Mouse (Mus musculus): Measurements from ENCODE around the gene Ezr. TPM values are rescaled to one million over a fixed set of nuclear protein-coding genes. Genes with fewer than 3 reads are reported as not detected.

Ezr gene
- polyA plus RNA-seq (2012; ENCODE audit: insufficient read depth, low replicate concordance), result 7.8 and 123 TPM in 2 replicates

DNA sequence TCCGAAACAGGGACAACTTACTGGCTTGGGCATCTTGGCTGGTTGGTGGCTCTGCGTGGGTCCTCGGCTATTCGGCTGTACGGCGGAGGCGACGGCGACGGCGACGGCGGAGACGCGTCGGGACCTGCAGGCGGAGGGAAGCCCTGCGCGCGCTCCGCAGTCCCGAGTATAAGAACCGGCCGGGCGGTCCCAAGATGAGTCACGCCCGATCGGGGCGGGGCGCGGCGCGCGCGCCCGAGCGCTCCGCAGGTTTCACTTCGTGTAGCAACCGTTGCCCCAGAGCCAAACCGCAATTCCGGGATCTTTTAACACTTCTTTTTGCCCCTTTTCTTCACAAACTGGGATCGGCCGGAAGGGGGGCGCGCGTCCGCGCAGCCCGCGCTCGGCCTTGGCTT is at the start of gene Ezr:
Gene Ezr (minus strand): TSS at position 174 of the 395 bp plus-strand sequence.
- H3K27me3 ChIP-seq (replicated peaks), result peaks cover 5% of the 10 kb centered on the region

DNA sequence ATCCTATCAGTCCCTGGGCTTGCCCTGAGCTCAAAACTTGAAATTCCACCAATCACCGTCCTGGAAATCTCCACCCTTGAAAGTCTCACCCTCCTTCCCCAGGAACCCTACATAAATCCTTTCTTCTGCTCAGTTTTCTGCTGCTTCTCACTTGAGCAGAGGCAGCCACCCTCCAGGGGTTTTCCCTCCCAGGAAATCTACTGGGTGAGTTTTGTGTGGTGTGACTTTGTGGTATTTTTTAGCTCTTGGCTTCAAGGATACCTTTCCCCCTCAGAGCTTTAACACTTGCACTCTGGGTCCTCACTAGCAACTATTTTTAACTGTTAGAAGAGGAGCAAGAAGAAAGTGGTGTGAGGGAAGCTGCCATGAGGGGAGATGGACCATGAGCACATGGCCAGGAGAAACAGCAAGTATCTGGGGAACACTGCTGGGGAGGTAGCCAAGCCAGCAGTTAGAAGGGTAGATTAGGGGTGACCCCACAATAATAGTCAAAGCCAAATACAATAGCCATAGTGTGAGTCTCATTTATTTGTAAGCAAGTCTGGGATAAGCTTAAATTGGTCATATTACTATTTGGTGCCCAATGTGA is 47.5 kb upstream of the Ezr start:
- Histone ChIP-seq H3K36me3 (replicated peaks; ENCODE audit: low read length) (no peaks in the 10 kb centered on the region), H3K9me3 (no peaks in the 10 kb centered on the region), H3K27me3 (replicated peaks) (no peaks in the 10 kb centered on the region), H3K4me3 (replicated peaks) (no peak overlapping the region), H3K4me1 (peaks cover 36% of the 10 kb centered on the region)
- TF ChIP-seq GATA1 (IDR thresholded peaks at IDR 0.05; ENCODE audit: borderline replicate concordance, low read length) (no peak), FLI1 (IDR thresholded peaks at IDR 0.05; ENCODE audit: low read length) (no peak)

More for the DNA sequence above, at the start of gene Ezr:
- Histone ChIP-seq H3K9me3 (no peaks in the 10 kb centered on the region), H3K4me3 (replicated peaks) (peak within 1 kb of the TSS; percentile 97), H3K36me3 (replicated peaks; ENCODE audit: low read length) (no peaks in the 10 kb centered on the region), H3K4me1 (peaks cover 52% of the 10 kb centered on the region)
- TF ChIP-seq GATA1 (IDR thresholded peaks at IDR 0.05; ENCODE audit: borderline replicate concordance, low read length), result no peak
- no peak for TF ChIP-seq FLI1 (IDR thresholded peaks at IDR 0.05; ENCODE audit: low read length)

DNA sequence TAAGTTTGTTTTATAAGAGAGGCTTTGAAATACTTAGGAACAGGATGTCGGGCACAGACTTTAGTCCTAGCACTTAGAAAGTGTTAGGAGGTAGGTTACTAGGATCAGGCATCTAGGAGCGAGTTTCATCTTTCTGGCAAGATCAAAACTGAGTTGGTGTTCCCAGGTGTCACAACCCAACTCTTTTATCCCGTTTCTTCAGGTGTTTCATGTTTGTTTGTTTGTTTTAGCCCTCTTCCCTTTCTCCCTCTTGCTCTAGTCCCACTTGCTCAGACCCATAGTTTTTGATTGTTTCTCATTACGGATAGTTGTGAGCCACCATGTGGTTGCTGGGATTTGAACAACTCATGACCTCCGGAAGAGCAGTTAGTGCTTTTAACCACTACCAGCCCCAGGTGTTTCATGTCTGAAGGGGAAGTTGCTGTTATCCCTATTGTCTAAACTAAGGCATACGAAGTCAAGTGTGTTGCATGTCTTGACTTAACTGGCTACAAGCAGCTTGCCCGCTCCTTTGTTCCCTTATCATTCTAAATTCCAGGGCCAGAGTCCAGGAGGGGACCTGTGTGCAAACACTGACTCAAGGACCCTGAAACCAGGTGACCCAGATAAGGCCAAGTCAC is 46.1 kb upstream of the Ezr start:
- no peaks in the 10 kb centered on the region for H3K27me3 ChIP-seq (replicated peaks)
- H3K4me1 ChIP-seq, result peaks cover 44% of the 10 kb centered on the region
- peak overlapping the region; percentile 92 for H3K4me3 ChIP-seq (replicated peaks)
- peaks cover under 1% of the 10 kb centered on the region for H3K36me3 ChIP-seq (replicated peaks; ENCODE audit: low read length)
- peaks cover 2% of the 10 kb centered on the region; the same call in 1 of the 2 replicates for H3K9me3 ChIP-seq
- TF ChIP-seq FLI1 (IDR thresholded peaks at IDR 0.05; ENCODE audit: low read length) (no peak), GATA1 (IDR thresholded peaks at IDR 0.05; ENCODE audit: borderline replicate concordance, low read length) (no peak)

DNA sequence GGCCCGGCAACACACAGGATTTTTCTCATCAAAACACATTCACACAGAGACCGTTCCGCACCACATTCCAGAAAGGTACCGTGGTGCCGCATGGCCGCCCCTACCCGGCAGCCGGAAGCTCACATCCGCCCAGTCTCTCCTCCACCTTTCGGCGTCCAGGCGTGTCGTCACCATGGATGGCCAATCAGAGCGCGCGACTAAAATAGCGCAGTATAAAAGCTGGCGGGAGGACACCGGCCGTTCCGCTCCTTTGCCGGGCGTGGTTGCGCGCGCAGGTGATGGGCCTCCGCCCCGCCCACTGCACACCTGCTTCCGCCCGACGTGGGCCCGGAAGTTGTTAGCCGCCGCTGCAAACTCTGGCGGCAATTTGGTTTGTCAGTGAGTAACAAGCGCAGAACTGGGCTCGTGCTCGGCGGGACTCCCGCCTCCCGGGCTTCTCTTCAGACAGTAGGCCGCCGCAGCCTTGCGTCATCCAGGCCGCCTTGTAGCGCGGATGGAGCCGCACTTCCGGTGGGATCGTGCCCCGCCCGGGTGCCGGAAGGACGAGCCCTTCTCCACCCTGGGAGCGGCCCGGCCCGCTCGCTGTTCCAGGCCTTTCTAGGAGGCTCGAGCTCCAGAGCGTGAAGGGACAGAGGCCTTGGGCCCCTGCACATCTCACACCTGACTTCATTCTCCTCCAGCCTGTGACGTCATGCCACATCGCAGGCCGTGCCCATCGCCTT is 45.3 kb upstream of the Ezr start:
- H3K36me3 ChIP-seq (replicated peaks; ENCODE audit: low read length), result peaks cover 2% of the 10 kb centered on the region
- H3K4me3 ChIP-seq (replicated peaks), result peak overlapping the region; percentile 92
- H3K9me3 ChIP-seq, result peaks cover 3% of the 10 kb centered on the region; the same call in 1 of the 2 replicates
- TF ChIP-seq GATA1 (IDR thresholded peaks at IDR 0.05; ENCODE audit: borderline replicate concordance, low read length) (no peak), FLI1 (IDR thresholded peaks at IDR 0.05; ENCODE audit: low read length) (no peak; the same call in 1 of the 2 replicates)
- H3K4me1 ChIP-seq, result peaks cover 44% of the 10 kb centered on the region
- H3K27me3 ChIP-seq (replicated peaks), result no peaks in the 10 kb centered on the region

DNA sequence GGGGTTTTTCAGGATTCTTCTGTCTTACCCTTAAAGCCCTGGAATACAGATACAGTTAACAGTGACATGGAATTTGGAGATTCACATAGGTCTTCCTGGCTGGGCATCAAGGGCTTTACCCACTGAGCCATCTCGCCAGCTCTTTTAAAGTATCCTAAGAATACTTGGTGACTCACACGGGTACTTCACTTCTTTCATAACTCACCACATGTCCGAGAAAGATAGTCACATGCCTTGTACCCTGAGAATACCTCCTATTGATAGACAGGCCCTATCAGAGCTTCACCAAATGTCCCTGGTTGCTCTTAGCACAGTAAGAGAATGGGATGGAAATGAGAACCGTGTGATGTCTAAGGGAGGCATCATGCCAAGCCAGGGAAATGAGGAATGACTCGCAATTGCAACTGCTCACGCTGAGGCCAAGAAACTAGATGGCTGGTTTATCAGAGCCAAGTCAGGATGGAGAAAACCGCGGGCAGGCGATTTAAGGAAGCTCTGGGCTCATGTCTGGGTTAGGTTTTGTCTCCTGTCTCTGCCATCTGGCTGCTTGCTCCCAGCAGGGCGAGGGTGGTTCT is 44.7 kb upstream of the Ezr start:
- Histone ChIP-seq H3K36me3 (replicated peaks; ENCODE audit: low read length) (peaks cover 5% of the 10 kb centered on the region), H3K9me3 (peaks cover 5% of the 10 kb centered on the region; the same call in 1 of the 2 replicates), H3K4me3 (replicated peaks) (peak overlapping the region; percentile 92), H3K4me1 (peaks cover 44% of the 10 kb centered on the region), H3K27me3 (replicated peaks) (no peaks in the 10 kb centered on the region)
- TF ChIP-seq FLI1 (IDR thresholded peaks at IDR 0.05; ENCODE audit: low read length), result no peak
- TF ChIP-seq GATA1 (IDR thresholded peaks at IDR 0.05; ENCODE audit: borderline replicate concordance, low read length), result no peak

DNA sequence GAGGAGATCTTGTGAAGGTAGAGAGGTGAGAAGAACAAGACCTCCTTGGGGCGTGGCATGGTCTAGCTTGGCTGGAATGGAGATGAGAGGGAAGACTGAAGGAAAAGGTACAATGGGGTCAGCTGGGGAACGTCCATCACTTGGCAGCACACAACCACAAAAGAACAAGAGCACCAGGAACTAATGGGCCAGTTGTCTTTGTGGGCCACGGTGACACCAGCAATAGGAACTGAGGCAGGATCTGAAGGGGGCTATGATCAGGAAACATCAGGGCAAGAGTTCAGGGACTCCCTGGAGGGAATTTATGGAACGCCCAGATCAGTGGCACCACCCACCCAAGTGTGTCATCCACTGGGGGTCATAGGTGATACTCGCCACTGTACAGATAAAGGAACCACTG is 34.2 kb upstream of the Ezr start:
- TF ChIP-seq FLI1 (IDR thresholded peaks at IDR 0.05; ENCODE audit: low read length) (no peak), GATA1 (IDR thresholded peaks at IDR 0.05; ENCODE audit: borderline replicate concordance, low read length) (no peak)
- Histone ChIP-seq H3K4me1 (peaks cover 48% of the 10 kb centered on the region), H3K9me3 (peaks cover 1% of the 10 kb centered on the region; the same call in 1 of the 2 replicates), H3K27me3 (replicated peaks) (peaks cover 4% of the 10 kb centered on the region), H3K36me3 (replicated peaks; ENCODE audit: low read length) (no peaks in the 10 kb centered on the region), H3K4me3 (replicated peaks) (no peak overlapping the region)

DNA sequence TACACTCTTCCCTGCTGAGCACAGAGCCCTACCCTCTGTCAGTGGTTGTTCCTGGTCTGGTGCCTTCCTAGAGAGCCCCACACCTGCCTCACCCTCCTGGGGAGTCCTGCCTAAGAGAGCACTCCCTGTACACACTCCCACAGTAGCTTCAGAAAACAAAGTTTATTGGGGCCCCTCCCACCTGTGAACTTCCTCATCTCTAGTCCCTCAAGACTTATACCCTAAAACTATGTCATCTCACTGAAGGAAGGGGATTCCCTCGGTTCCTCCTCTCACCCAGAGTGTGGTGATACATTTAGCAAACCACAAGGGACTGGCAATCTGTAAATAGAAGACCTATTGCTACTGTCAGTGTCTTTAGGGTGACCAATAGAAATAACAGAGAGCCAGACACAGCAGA is 33.6 kb upstream of the Ezr start:
- no peaks in the 10 kb centered on the region for H3K36me3 ChIP-seq (replicated peaks; ENCODE audit: low read length)
- H3K9me3 ChIP-seq, result no peaks in the 10 kb centered on the region
- peaks cover 6% of the 10 kb centered on the region for H3K27me3 ChIP-seq (replicated peaks)
- TF ChIP-seq FLI1 (IDR thresholded peaks at IDR 0.05; ENCODE audit: low read length) (no peak), GATA1 (IDR thresholded peaks at IDR 0.05; ENCODE audit: borderline replicate concordance, low read length) (no peak)
- H3K4me1 ChIP-seq, result peaks cover 53% of the 10 kb centered on the region
- H3K4me3 ChIP-seq (replicated peaks), result no peak overlapping the region

DNA sequence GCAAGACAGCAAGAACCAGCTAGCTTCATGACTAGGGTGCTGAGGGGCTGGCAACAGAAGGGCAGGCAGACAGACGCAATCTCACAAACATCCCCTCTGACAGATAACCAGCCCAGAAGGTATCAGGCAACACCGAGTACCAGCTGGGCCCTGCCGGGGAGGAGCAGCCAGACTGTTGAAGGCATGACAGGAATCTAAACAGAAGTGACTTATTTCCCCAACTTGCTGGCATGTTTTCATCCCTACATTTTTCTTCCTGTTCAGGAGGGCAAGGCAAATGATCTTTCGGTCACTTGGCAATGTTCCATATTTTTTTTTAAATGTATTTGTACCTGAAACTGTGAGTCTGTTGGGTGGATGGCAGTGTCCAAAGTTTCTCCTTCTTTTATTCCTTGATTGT is 32.1 kb upstream of the Ezr start:
- Histone ChIP-seq H3K9me3 (no peaks in the 10 kb centered on the region), H3K36me3 (replicated peaks; ENCODE audit: low read length) (no peaks in the 10 kb centered on the region), H3K27me3 (replicated peaks) (peaks cover 6% of the 10 kb centered on the region), H3K4me1 (peaks cover 45% of the 10 kb centered on the region), H3K4me3 (replicated peaks) (no peak overlapping the region)
- TF ChIP-seq FLI1 (IDR thresholded peaks at IDR 0.05; ENCODE audit: low read length) (no peak), GATA1 (IDR thresholded peaks at IDR 0.05; ENCODE audit: borderline replicate concordance, low read length) (no peak)

DNA sequence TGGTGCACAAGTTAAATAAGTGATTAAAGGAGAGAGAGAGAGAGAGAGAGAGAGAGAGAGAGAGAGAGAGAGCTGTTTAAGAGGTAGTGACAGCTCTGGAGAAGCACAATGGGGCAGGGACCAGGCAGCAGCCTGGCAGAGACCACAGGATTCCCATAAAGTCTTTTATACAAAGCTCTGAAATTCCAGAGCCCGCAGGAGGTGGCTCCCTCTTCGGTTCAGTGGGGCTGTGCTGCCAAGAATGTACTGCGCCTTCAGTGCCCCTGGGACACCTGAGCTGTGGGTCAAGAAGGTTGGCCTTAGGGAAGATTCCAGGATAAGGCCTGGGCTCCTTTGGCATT is 30.2 kb upstream of the Ezr start:
- Histone ChIP-seq H3K36me3 (replicated peaks; ENCODE audit: low read length) (no peaks in the 10 kb centered on the region), H3K4me1 (peaks cover 35% of the 10 kb centered on the region), H3K27me3 (replicated peaks) (peaks cover 6% of the 10 kb centered on the region), H3K4me3 (replicated peaks) (no peak overlapping the region), H3K9me3 (no peaks in the 10 kb centered on the region)
- no peak for TF ChIP-seq GATA1 (IDR thresholded peaks at IDR 0.05; ENCODE audit: borderline replicate concordance, low read length)
- no peak for TF ChIP-seq FLI1 (IDR thresholded peaks at IDR 0.05; ENCODE audit: low read length)

All from megakaryocyte, embryonic 14.5 days (primary cell).